Mouse (Mus musculus) mammary gland, adult 2 months (tissue): ENCODE data around the gene Dmrt2. TPM values are rescaled to one million over a fixed set of nuclear protein-coding genes. Genes with fewer than 3 reads are reported as not detected.

ENCODE experiments used
- polyA plus RNA-seq: library from polyadenylated mRNA; depleted of rRNA; stranded (reverse); fragments of >200 nt; gene quantifications from 2 replicates; pipeline ENCODE4 v1.2.3, GENCODE M21; 2012; ENCODE audit warnings: low replicate concordance; rRNA removed

The Dmrt2 gene
- 23.6 and 43.1 TPM in 2 replicates for polyA plus RNA-seq

DNA sequence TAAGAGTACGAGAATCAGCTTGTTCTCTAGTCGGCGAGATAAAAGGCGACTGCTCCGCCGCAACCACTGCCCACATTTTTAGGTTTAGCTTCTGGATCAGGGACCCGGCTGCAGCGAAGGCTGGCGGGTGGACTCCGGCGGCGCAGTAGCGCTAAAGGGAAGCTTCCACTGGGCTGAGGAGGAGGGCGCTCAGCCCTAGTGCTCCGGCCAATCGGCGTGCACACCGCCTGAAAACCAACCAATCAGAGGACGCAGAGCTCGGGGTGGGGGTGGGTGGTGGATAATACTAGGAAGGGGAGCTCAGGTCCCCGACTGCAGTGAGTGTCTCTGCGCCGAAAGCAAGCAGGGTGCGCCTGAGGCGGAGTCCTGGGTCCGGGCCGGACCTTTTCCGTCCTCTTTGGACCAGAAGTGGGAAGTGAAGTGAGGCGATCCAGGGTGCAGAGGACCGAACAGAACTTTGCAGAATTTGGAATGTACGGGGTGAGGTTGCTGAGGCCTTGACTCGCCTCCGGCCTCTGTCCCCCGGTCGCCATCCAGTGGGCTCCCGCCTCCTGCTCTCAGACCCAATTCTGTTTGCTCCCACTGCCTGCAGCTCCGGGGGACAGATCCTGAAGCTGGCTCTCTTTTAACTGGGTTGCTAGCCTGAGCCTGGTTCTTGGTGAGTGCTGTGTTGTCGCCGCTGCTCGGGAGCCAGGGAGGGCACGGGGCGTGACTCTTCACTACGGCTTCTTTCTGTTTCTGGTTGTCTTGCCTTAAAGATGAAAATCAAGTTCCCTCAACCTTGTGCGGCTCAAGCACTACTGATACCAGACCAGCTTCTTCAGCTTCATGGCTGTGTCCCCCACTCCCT, at the start of gene Dmrt2:
Dmrt2 (plus strand) TSS at position 311 of the 850 bp plus-strand sequence.

Other genes with a start within 250 kb of the Dmrt2 start
- not detected in 2 replicates for gene Dmrt1, start 166.8 kb upstream of the Dmrt2 start, polyA plus RNA-seq
- not detected in 2 replicates for gene Dmrt3, start 62.1 kb upstream of the Dmrt2 start, polyA plus RNA-seq